Mouse (Mus musculus) brain, embryonic 14.5 days (tissue): ENCODE results near the gene Acvr2a.

ENCODE experiments used
- CTCF ChIP-seq: fragments of 200-500 bp; IDR thresholded peaks from 2 replicates; pipeline ENCODE4 v1.5.1; 2012; ENCODE audit warnings: inconsistent platforms, mild to moderate bottlenecking, moderate library complexity, borderline replicate concordance; ENCODE audit not compliant: insufficient read depth, insufficient read length; ENCODE audit errors: extremely low read depth
- POLR2A ChIP-seq: fragments of 200-500 bp; IDR thresholded peaks from 2 replicates; pipeline ENCODE4 v1.6.1; 2012; ENCODE audit warnings: mild to moderate bottlenecking, inconsistent platforms, borderline replicate concordance; ENCODE audit not compliant: poor library complexity, insufficient read depth, insufficient read length, severe bottlenecking; ENCODE audit errors: extremely low read depth

GRCm38 (mm10) chr2:48826380-48826779 is 12.5 kb downstream of the Acvr2a start:
- TF ChIP-seq CTCF (no peak), POLR2A (no peak)
